Mouse (Mus musculus) liver, embryonic 13.5 days (tissue): ENCODE results near the gene Dqx1. TPM values are rescaled to one million over a fixed set of nuclear protein-coding genes. Genes with fewer than 3 reads are reported as not detected.

Experiments
- ATAC-seq: fragments of 200-750 bp; cut with Nextera tagmentation; 2 replicates; pipeline ENCODE4 v1.8.0; 2017; ENCODE audit warnings: low read depth, mild to moderate bottlenecking, moderate number of reproducible peaks, moderate library complexity
- DNase-seq: peaks from one replicate; pipeline ENCODE4 v3.0.0; 2022
- H3K27ac ChIP-seq: fragments of 300-500 bp; sonication (generic); 2 replicates; pipeline ENCODE4 v1.5.1; 2015; ENCODE audit warnings: moderate library complexity, mild to moderate bottlenecking, inconsistent platforms
- H3K27me3 ChIP-seq: fragments of 300-500 bp; sonication (generic); 2 replicates; pipeline ENCODE4 v1.6.1; 2015; ENCODE audit warnings: mild to moderate bottlenecking, inconsistent platforms
- H3K36me3 ChIP-seq: fragments of 300-500 bp; sonication (generic); 2 replicates; pipeline ENCODE4 v1.6.1; 2015; ENCODE audit warnings: mild to moderate bottlenecking, inconsistent platforms
- H3K4me1 ChIP-seq: fragments of 300-500 bp; sonication (generic); replicated peaks from 2 replicates; pipeline ENCODE4 v1.6.1; 2015; ENCODE audit warnings: inconsistent platforms
- H3K4me2 ChIP-seq: fragments of 300-500 bp; sonication (generic); 2 replicates; pipeline ENCODE4 v1.6.1; 2015; ENCODE audit warnings: inconsistent platforms, mild to moderate bottlenecking, moderate library complexity
- H3K4me3 ChIP-seq: fragments of 300-500 bp; sonication (generic); replicated peaks from 2 replicates; pipeline ENCODE4 v1.5.1; 2015; ENCODE audit warnings: mild to moderate bottlenecking, inconsistent platforms
- H3K9ac ChIP-seq: fragments of 300-500 bp; sonication (generic); 2 replicates; pipeline ENCODE4 v1.6.1; 2015; ENCODE audit warnings: mild to moderate bottlenecking, inconsistent platforms
- H3K9me3 ChIP-seq: fragments of 300-500 bp; sonication (generic); replicated peaks from 2 replicates; pipeline ENCODE4 v1.6.1; 2016; ENCODE audit warnings: inconsistent platforms
- WGBS: fragments of 180-500 bp; shearing (Covaris S2); methylation state at CpG from one replicate; pipeline ENCODE4 v1.1.7; 2015; ENCODE audit not compliant: insufficient replicate concordance; 5-methylcytosine and 5-hydroxymethylcytosine counted together
- microRNA counts: library from miRNA; unstranded; fragments of <30 nt; microRNA quantifications from one replicate; lab custom pipeline; 2016
- microRNA-seq: library from miRNA; unstranded; fragments of <30 nt; microRNA quantifications from one replicate; pipeline ENCODE4, GENCODE M21; 2016
- polyA plus RNA-seq: library from polyadenylated mRNA; unstranded; fragments of >200 nt; fragmentation: Nextera tagmentation; extraction: Ambion mirVana; gene quantifications from 2 replicates; pipeline ENCODE4 v1.2.1, GENCODE M21; 2015

The Dqx1 gene
- polyA plus RNA-seq, 1 experiment from 2014 or later = 5.3 TPM

DNA sequence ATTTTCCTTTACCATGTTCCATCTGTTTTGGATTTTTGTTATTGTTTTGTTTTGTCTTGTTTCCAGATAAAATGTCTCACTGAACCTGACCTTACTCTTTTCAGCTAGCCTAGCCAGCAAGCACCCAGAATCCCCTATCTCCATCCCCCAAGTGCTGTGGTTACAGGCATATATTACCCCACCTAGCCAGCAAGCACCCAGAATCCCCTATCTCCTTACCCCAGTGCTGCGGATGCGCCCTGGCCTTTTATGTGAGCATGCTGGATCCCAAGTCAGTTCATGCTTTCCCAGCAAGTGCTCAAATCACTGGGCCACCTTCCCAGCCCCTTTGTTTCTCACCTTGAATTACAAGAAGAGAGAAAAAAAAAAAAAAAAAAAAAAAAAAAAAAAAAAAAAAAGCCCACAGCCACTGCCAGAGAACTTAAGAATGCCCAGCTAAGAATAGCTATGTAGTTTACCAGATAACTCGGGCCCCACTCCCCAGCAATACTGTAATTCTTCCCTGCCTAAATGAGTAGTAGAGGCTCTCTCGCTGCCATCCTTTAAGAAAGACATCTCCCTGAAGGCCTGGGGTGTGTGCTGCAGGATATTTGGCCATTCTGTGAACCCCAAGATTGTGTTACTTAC lies 54.0 kb downstream of the Dqx1 start:
- no peaks in the 10 kb centered on the region for H3K9me3 ChIP-seq
- H3K27ac ChIP-seq = peak overlapping the region; percentile 96
- H3K27me3 ChIP-seq = no peaks in the 10 kb centered on the region
- H3K4me3 ChIP-seq = no peak overlapping the region
- H3K36me3 ChIP-seq = peaks cover 23% of the 10 kb centered on the region
- H3K4me1 ChIP-seq = peaks cover 75% of the 10 kb centered on the region
- WGBS = 50% methylated on average over 4 of the region's 4 CpGs
- no peak overlapping the region for H3K9ac ChIP-seq
- peak overlapping the region; percentile 10; the same call in 1 of the 2 replicates for H3K4me2 ChIP-seq
- no peak for DNase-seq
- ATAC-seq = no peak

- peaks cover 46% of the 10 kb centered on the region for H3K36me3 ChIP-seq
- no peaks in the 10 kb centered on the region for H3K27me3 ChIP-seq
- peak; percentile 90 for ATAC-seq
- H3K4me1 ChIP-seq = peaks cover 84% of the 10 kb centered on the region
- DNase-seq = peak; percentile 90
- H3K9ac ChIP-seq = peak within 1 kb of the TSS; percentile 96
- peak within 1 kb of the TSS; percentile 89 for H3K4me3 ChIP-seq
- H3K4me2 ChIP-seq = peak within 1 kb of the TSS; percentile 97
- WGBS = 2% methylated on average over 58 of the region's 58 CpGs
- no peaks in the 10 kb centered on the region for H3K9me3 ChIP-seq
- peak within 1 kb of the TSS; percentile 93 for H3K27ac ChIP-seq
Measured at GRCm38 (mm10) chr6:83115011-83115671, 57.5 kb downstream of the Dqx1 start, which contains the start of gene Mogs. Gene Mogs (plus strand): TSS chr6:83115496.

DNA sequence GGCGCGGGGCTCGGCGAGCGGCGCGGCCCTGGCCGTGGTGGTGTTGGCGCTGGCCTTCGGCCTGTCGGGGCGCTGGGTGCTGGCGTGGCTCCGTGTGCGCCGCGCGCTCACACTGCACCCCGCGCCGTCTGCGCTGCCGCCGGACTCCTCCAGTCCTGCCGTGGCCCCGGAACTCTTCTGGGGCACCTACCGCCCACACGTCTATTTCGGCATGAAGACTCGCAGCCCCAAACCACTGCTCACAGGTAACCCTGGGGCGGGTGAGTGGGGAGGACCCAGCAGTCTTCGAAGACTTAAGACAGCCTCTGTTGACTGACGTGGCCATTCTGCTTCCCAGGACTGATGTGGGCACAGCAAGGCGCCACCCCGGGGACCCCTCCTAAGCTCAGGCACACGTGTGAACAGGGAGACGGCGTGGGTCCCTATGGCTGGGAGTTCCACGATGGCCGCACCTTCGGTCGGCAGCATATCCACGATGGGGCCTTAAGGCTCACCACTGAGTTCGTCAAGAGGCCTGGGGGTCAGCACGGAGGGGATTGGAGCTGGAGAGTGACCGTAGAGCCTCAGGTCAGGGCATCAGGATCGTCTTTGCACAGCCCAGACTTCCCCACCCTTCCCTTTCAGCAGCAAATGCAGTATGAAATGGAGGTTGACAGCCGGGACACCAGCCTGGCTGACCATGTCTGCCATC lies 58.2 kb downstream of the Dqx1 start:
- no peaks in the 10 kb centered on the region for H3K9me3 ChIP-seq
- no peaks in the 10 kb centered on the region for H3K27me3 ChIP-seq
- peaks cover 40% of the 10 kb centered on the region for H3K36me3 ChIP-seq
- peak overlapping the region; percentile 93 for H3K27ac ChIP-seq
- H3K9ac ChIP-seq = peak overlapping the region; percentile 96
- peak overlapping the region; percentile 89 for H3K4me3 ChIP-seq
- peak overlapping the region; percentile 97 for H3K4me2 ChIP-seq
- H3K4me1 ChIP-seq = peaks cover 84% of the 10 kb centered on the region
- 2% methylated on average over 48 of the region's 48 CpGs for WGBS
- ATAC-seq (peak; percentile 57), DNase-seq (no peak)

DNA sequence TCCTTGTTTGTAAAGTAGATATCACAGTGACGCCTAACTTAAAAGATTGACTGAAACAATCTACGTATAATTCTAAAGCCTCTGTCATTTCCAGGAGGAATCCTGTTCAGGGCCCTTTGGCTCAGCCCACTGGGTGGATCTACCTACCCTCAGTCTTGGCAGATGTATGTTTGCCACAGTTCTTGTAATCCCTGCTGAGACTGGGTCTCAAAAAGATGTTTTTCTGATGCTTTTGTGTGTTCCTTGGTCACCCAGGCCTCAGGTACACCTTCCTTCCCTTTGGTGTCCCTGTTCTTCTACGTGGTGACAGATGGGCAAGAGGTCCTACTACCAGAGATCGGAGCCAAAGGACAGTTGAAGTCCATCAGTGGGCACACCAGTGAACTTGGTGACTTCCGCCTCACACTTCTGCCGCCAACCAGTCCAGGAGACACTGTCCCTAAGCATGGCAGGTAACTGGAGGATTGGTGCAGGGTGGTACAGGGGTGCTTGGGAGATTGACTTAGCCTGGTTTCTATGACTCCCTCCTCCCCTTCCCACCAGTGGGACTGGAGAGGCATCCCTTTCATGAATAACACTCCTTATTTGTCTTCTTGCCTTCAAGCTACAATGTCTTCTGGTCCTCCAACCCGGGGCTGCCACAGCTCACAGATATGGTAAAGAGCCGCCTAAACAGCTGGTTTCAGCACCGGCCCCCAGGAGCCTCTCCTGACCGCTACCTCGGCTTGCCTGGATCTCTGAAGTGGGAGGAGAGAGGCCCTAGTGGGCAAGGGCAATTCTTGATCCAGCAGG lies 58.9 kb downstream of the Dqx1 start:
- no peaks in the 10 kb centered on the region for H3K27me3 ChIP-seq
- H3K9ac ChIP-seq = peak overlapping the region; percentile 96
- peak overlapping the region; percentile 93 for H3K27ac ChIP-seq
- ATAC-seq (no peak), DNase-seq (no peak)
- peaks cover 78% of the 10 kb centered on the region for H3K4me1 ChIP-seq
- H3K4me3 ChIP-seq = peak overlapping the region; percentile 89
- H3K4me2 ChIP-seq = peak overlapping the region; percentile 97
- H3K9me3 ChIP-seq = no peaks in the 10 kb centered on the region
- 66% methylated on average over 11 of the region's 11 CpGs for WGBS
- H3K36me3 ChIP-seq = peaks cover 32% of the 10 kb centered on the region

MicroRNAs within 50 kb of the gene (microRNA counts, 519-probe panel; counts per million panel counts)
- microRNA mmu-miR-3470a+mmu-miR-3470b (lab: Ali Mortazavi, UCI) = 114 counts per million

Small RNA genes lying within 50 kb of the gene (microRNA-seq; reads per million reads assigned to microRNA genes)
- gene Mir3470a = not detected
- gene Mir7040 = not detected

Other genes with a start within 250 kb of the Dqx1 start
- 0.05 TPM in 1 of 2 replicates, not detected in the other for gene Sema4f, start 118.1 kb upstream of the Dqx1 start, polyA plus RNA-seq
- 10.3 and 15.7 TPM in 2 replicates for gene M1ap, start 110.9 kb upstream of the Dqx1 start, polyA plus RNA-seq
- gene Dok1, start 24.4 kb upstream of the Dqx1 start, polyA plus RNA-seq = 20.1 and 20.2 TPM in 2 replicates
- gene Loxl3, start 23.7 kb upstream of the Dqx1 start, polyA plus RNA-seq = 2.1 and 2.2 TPM in 2 replicates
- gene Aup1, start 3.3 kb upstream of the Dqx1 start, polyA plus RNA-seq = 186 and 197 TPM in 2 replicates
- 131 and 132 TPM in 2 replicates for gene Htra2, start 2.6 kb upstream of the Dqx1 start, polyA plus RNA-seq
- 0.14 TPM in 1 of 2 replicates, not detected in the other for gene Tlx2, start 12.4 kb downstream of the Dqx1 start, polyA plus RNA-seq
- gene Pcgf1, start 20.0 kb downstream of the Dqx1 start, polyA plus RNA-seq = 19.3 and 21.2 TPM in 2 replicates
- 0.24 and 0.38 TPM in 2 replicates for gene Lbx2, start 28.5 kb downstream of the Dqx1 start, polyA plus RNA-seq
- gene Ccdc142, start 43.8 kb downstream of the Dqx1 start, polyA plus RNA-seq = 0.94 and 1.1 TPM in 2 replicates
- gene Gm42688, start 43.8 kb downstream of the Dqx1 start, polyA plus RNA-seq = 1.1 and 1.3 TPM in 2 replicates
- 94.5 and 99.8 TPM in 2 replicates for gene Mrpl53, start 51.2 kb downstream of the Dqx1 start, polyA plus RNA-seq
- gene Mogs, start 57.7 kb downstream of the Dqx1 start, polyA plus RNA-seq = 44.9 and 46.7 TPM in 2 replicates
- gene Wbp1, start 63.7 kb downstream of the Dqx1 start, polyA plus RNA-seq = 30.4 and 32.3 TPM in 2 replicates
- gene Ino80b, start 67.6 kb downstream of the Dqx1 start, polyA plus RNA-seq = 6.3 and 7.2 TPM in 2 replicates
- 10.1 and 11.7 TPM in 2 replicates for gene Rtkn, start 77.6 kb downstream of the Dqx1 start, polyA plus RNA-seq
- 0.60 and 0.67 TPM in 2 replicates for gene Wdr54, start 98.6 kb downstream of the Dqx1 start, polyA plus RNA-seq
- gene 1700003E16Rik, start 98.6 kb downstream of the Dqx1 start, polyA plus RNA-seq = 0.15 and 0.20 TPM in 2 replicates
- gene Dctn1, start 108.1 kb downstream of the Dqx1 start, polyA plus RNA-seq = 28.0 and 30.7 TPM in 2 replicates
- gene Slc4a5, start 162.0 kb downstream of the Dqx1 start, polyA plus RNA-seq = 0.86 and 0.89 TPM in 2 replicates